Mouse (Mus musculus): ENCODE measurements around the gene Gsta1. TPM values are rescaled to one million over a fixed set of nuclear protein-coding genes. Genes with fewer than 3 reads are reported as not detected.

Gsta1 gene
- polyA plus RNA-seq, 1 experiment, result 5.2 TPM

GRCm38 (mm10) chr9:78210821-78211220 lies 19.6 kb upstream of the Gsta1 start:
- TF ChIP-seq FOSL1 (IDR thresholded peaks at IDR 0.05; ENCODE audit: insufficient read depth, low read length, poor library complexity, severe bottlenecking) (no peak), CTCF (IDR thresholded peaks at IDR 0.05; ENCODE audit: control insufficient read depth, insufficient read depth, insufficient read length) (no peak), CEBPB (IDR thresholded peaks at IDR 0.05; ENCODE audit: low read depth) (no peak)
- no peaks in the 10 kb centered on the region for H3K79me2 ChIP-seq (ENCODE audit: control insufficient read depth, insufficient read depth)
- H3K79me3 ChIP-seq (ENCODE audit: low read depth), result no peaks in the 10 kb centered on the region
- peaks cover 23% of the 10 kb centered on the region for H3K36me3 ChIP-seq (ENCODE audit: control insufficient read depth, insufficient read depth)
- no peak overlapping the region for H3ac ChIP-seq (ENCODE audit: control insufficient read depth, insufficient read length, low read depth)
- H3K4me3 ChIP-seq (ENCODE audit: insufficient read depth, poor library complexity, severe bottlenecking), result no peak overlapping the region
- H3K27me3 ChIP-seq (ENCODE audit: control insufficient read depth, insufficient read depth, insufficient read length), result no peaks in the 10 kb centered on the region

DNA sequence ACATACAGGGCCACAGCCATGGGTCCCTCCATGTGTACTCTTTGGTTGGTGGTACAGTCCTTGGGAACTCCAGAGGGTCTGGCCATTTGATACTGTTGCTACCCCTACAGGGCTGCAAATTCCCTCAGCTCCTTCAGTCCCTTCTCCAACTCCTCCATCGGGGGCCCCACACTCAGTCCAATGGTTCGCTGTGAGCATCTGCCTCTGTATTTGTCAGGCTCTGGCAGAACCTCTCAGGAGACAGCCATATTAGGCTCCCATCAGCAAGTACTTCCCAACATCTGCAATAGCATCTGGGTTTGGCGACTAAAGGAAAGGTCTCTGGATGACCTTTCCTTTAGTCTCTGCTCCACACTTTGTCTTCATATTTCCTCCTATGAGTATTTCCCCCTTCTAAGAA lies 18.9 kb upstream of the Gsta1 start:
- Histone ChIP-seq H3ac (ENCODE audit: control insufficient read depth, insufficient read length, low read depth) (no peak overlapping the region), H3K79me3 (ENCODE audit: low read depth) (no peaks in the 10 kb centered on the region), H3K79me2 (ENCODE audit: control insufficient read depth, insufficient read depth) (no peaks in the 10 kb centered on the region), H3K27me3 (ENCODE audit: control insufficient read depth, insufficient read depth, insufficient read length) (no peaks in the 10 kb centered on the region), H3K4me3 (ENCODE audit: insufficient read depth, poor library complexity, severe bottlenecking) (no peak overlapping the region), H3K36me3 (ENCODE audit: control insufficient read depth, insufficient read depth) (peaks cover 18% of the 10 kb centered on the region)
- TF ChIP-seq MAX (IDR thresholded peaks at IDR 0.05) (no peak), USF1 (IDR thresholded peaks at IDR 0.05; ENCODE audit: low read depth) (no peak), MYOD1 (IDR thresholded peaks at IDR 0.05; ENCODE audit: control insufficient read depth, insufficient read length, low read depth) (no peak), CTCF (IDR thresholded peaks at IDR 0.05; ENCODE audit: control insufficient read depth, insufficient read depth, insufficient read length) (no peak), MYOG (IDR thresholded peaks at IDR 0.05; ENCODE audit: control insufficient read depth, extremely low read depth, insufficient read length) (no peak), CEBPB (IDR thresholded peaks at IDR 0.05; ENCODE audit: low read depth) (no peak), FOSL1 (IDR thresholded peaks at IDR 0.05; ENCODE audit: insufficient read depth, low read length, poor library complexity, severe bottlenecking) (no peak)

- Histone ChIP-seq H3ac (ENCODE audit: control insufficient read depth, insufficient read length, low read depth) (no peak overlapping the region), H3K79me3 (ENCODE audit: low read depth) (no peaks in the 10 kb centered on the region), H3K79me2 (ENCODE audit: control insufficient read depth, insufficient read depth) (no peaks in the 10 kb centered on the region), H3K4me3 (ENCODE audit: insufficient read depth, poor library complexity, severe bottlenecking) (no peak overlapping the region), H3K36me3 (ENCODE audit: control insufficient read depth, insufficient read depth) (peaks cover 17% of the 10 kb centered on the region), H3K27me3 (ENCODE audit: control insufficient read depth, insufficient read depth, insufficient read length) (no peaks in the 10 kb centered on the region)
- TF ChIP-seq MYOD1 (IDR thresholded peaks at IDR 0.05; ENCODE audit: control insufficient read depth, insufficient read length, low read depth), result no peak
- no peak for TF ChIP-seq MAX (IDR thresholded peaks at IDR 0.05)
- TF ChIP-seq CEBPB (IDR thresholded peaks at IDR 0.05; ENCODE audit: low read depth), result no peak
- no peak for TF ChIP-seq MYOG (IDR thresholded peaks at IDR 0.05; ENCODE audit: control insufficient read depth, extremely low read depth, insufficient read length)
- TF ChIP-seq FOSL1 (IDR thresholded peaks at IDR 0.05; ENCODE audit: insufficient read depth, low read length, poor library complexity, severe bottlenecking), result no peak
- no peak for TF ChIP-seq USF1 (IDR thresholded peaks at IDR 0.05; ENCODE audit: low read depth)
- no peak for TF ChIP-seq CTCF (IDR thresholded peaks at IDR 0.05; ENCODE audit: control insufficient read depth, insufficient read depth, insufficient read length)
These were observed 18.0 kb upstream of the Gsta1 start for GRCm38 (mm10) chr9:78212341-78213049.

DNA sequence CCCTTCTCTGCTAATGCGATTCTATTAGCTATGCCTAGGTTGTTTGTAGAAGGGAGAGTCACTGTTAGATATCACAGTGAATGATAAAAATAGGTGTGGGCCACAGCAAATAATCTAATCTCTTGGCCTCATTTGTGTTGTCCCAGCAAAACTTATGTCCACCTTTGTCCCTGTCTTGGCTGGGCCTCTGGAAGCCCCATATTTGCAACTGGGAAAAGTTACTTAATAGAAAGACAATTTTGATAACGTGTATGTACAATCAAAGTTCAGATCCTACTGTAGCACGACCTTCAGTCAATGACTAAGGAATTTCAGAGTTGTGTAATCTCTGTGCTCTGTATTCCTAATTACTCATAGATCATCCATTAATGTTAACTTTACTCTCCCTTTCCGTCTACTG lies 13.4 kb upstream of the Gsta1 start:
- H3K79me3 ChIP-seq (ENCODE audit: low read depth), result no peaks in the 10 kb centered on the region
- no peaks in the 10 kb centered on the region for H3K79me2 ChIP-seq (ENCODE audit: control insufficient read depth, insufficient read depth)
- H3K27me3 ChIP-seq (ENCODE audit: control insufficient read depth, insufficient read depth, insufficient read length), result no peaks in the 10 kb centered on the region
- TF ChIP-seq MAX (IDR thresholded peaks at IDR 0.05) (no peak), MYOG (IDR thresholded peaks at IDR 0.05; ENCODE audit: control insufficient read depth, extremely low read depth, insufficient read length) (no peak), MYOD1 (IDR thresholded peaks at IDR 0.05; ENCODE audit: control insufficient read depth, insufficient read length, low read depth) (no peak), USF1 (IDR thresholded peaks at IDR 0.05; ENCODE audit: low read depth) (no peak), CEBPB (IDR thresholded peaks at IDR 0.05; ENCODE audit: low read depth) (no peak), CTCF (IDR thresholded peaks at IDR 0.05; ENCODE audit: control insufficient read depth, insufficient read depth, insufficient read length) (no peak), FOSL1 (IDR thresholded peaks at IDR 0.05; ENCODE audit: insufficient read depth, low read length, poor library complexity, severe bottlenecking) (no peak)
- no peaks in the 10 kb centered on the region for H3K36me3 ChIP-seq (ENCODE audit: control insufficient read depth, insufficient read depth)
- no peak overlapping the region for H3K4me3 ChIP-seq (ENCODE audit: insufficient read depth, poor library complexity, severe bottlenecking)
- H3ac ChIP-seq (ENCODE audit: control insufficient read depth, insufficient read length, low read depth), result no peak overlapping the region

DNA sequence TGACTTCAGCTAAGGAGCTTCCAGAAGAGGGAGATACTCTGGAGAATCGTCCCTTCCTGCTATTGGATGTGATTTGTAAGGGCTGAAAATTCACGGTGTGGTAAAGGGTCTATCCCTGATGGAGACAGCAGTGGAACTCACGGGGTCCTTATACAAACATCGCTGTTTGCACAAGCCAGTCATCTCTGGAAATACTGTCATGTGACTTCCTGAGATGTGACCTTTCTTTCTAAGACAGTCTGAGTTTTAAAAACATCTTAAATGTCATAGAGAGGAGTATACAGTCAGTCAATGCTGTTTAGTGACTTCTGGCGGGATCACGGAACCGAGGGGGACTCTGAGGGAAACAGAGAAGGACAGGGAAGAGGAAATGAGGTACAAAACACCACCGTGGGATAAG lies 7.8 kb upstream of the Gsta1 start:
- Histone ChIP-seq H3K79me3 (ENCODE audit: low read depth) (no peaks in the 10 kb centered on the region), H3K27me3 (ENCODE audit: control insufficient read depth, insufficient read depth, insufficient read length) (no peaks in the 10 kb centered on the region), H3ac (ENCODE audit: control insufficient read depth, insufficient read length, low read depth) (no peak overlapping the region), H3K79me2 (ENCODE audit: control insufficient read depth, insufficient read depth) (no peaks in the 10 kb centered on the region), H3K36me3 (ENCODE audit: control insufficient read depth, insufficient read depth) (no peaks in the 10 kb centered on the region), H3K4me3 (ENCODE audit: insufficient read depth, poor library complexity, severe bottlenecking) (no peak overlapping the region)
- TF ChIP-seq CTCF (IDR thresholded peaks at IDR 0.05; ENCODE audit: control insufficient read depth, insufficient read depth, insufficient read length), result no peak
- no peak for TF ChIP-seq USF1 (IDR thresholded peaks at IDR 0.05; ENCODE audit: low read depth)
- no peak for TF ChIP-seq MYOD1 (IDR thresholded peaks at IDR 0.05; ENCODE audit: control insufficient read depth, insufficient read length, low read depth)
- TF ChIP-seq MAX (IDR thresholded peaks at IDR 0.05), result no peak
- TF ChIP-seq CEBPB (IDR thresholded peaks at IDR 0.05; ENCODE audit: low read depth), result no peak
- no peak for TF ChIP-seq FOSL1 (IDR thresholded peaks at IDR 0.05; ENCODE audit: insufficient read depth, low read length, poor library complexity, severe bottlenecking)
- no peak for TF ChIP-seq MYOG (IDR thresholded peaks at IDR 0.05; ENCODE audit: control insufficient read depth, extremely low read depth, insufficient read length)

All from C2C12 (cell line).